Mouse (Mus musculus) right cerebral cortex, adult 2 months (tissue): Measurements from ENCODE around the gene Tsg101.

Experiments
- DNase-seq, 2 experiments: peaks; one replicate each; pipeline ENCODE4 v3.0.0; 2021 to 2022; ENCODE audit warnings: low spot score in 2 of 2

Tsg101 gene

GRCm38 (mm10) chr7:46876841-46877240 lies 42.9 kb downstream of the Tsg101 start:
- DNase-seq, result peak; percentile 11 to 28

- DNase-seq, result no peak
Observed at GRCm38 (mm10) chr7:46871988-46872387, 47.8 kb downstream of the Tsg101 start.

- no peak for DNase-seq
Observed at GRCm38 (mm10) chr7:46860996-46861395, 58.8 kb downstream of the Tsg101 start, which contains the start of gene Ldhc. Ldhc (plus strand) TSS chr7:46861203.

- DNase-seq, result peak in 1 of 2 experiments; percentile 29
Observed at GRCm38 (mm10) chr7:46859031-46859430, 60.7 kb downstream of the Tsg101 start.

- DNase-seq, result no peak
Observed at GRCm38 (mm10) chr7:46857436-46857835, 62.3 kb downstream of the Tsg101 start.

- DNase-seq, result no peak
Observed at GRCm38 (mm10) chr7:46855866-46856560, 63.8 kb downstream of the Tsg101 start.

- no peak for DNase-seq
Observed at GRCm38 (mm10) chr7:46853365-46853764, 66.4 kb downstream of the Tsg101 start.

GRCm38 (mm10) chr7:46852666-46853065 lies 67.1 kb downstream of the Tsg101 start:
- DNase-seq, result no peak

- DNase-seq, result no peak
Observed at GRCm38 (mm10) chr7:46851026-46851425, 68.7 kb downstream of the Tsg101 start.

- no peak for DNase-seq
Observed at GRCm38 (mm10) chr7:46849287-46849686, 70.5 kb downstream of the Tsg101 start.

GRCm38 (mm10) chr7:46846486-46847244 lies 73.1 kb downstream of the Tsg101 start:
- peak; percentile 39 to 59 for DNase-seq

- DNase-seq, result peak in 1 of 2 experiments; percentile 54
Observed at GRCm38 (mm10) chr7:46845978-46846485, 73.7 kb downstream of the Tsg101 start.

GRCm38 (mm10) chr7:46845211-46845977 lies 74.4 kb downstream of the Tsg101 start:
- DNase-seq, result peak; percentile 94 to 96

- no peak for DNase-seq
Observed at GRCm38 (mm10) chr7:46843576-46843975, 76.2 kb downstream of the Tsg101 start.

GRCm38 (mm10) chr7:46842278-46842677 lies 77.5 kb downstream of the Tsg101 start:
- DNase-seq, result no peak

- no peak for DNase-seq
Observed at GRCm38 (mm10) chr7:46840787-46841525, 78.8 kb downstream of the Tsg101 start, which contains the start of gene Ldha. Ldha (plus strand) TSS chr7:46841475.

- DNase-seq, result no peak
Observed at GRCm38 (mm10) chr7:46840326-46840725, 79.4 kb downstream of the Tsg101 start.

- DNase-seq, result no peak
Observed at GRCm38 (mm10) chr7:46839861-46840260, 79.9 kb downstream of the Tsg101 start.

- DNase-seq, result no peak
Observed at GRCm38 (mm10) chr7:46839446-46839845, 80.3 kb downstream of the Tsg101 start.
